Mouse (Mus musculus) midbrain, embryonic 10.5 days (tissue): ENCODE results near the gene Ccl11. TPM values are rescaled to one million over a fixed set of nuclear protein-coding genes. Genes with fewer than 3 reads are reported as not detected.

ENCODE experiments used
- DNase-seq: peaks from one replicate; pipeline ENCODE4 v3.0.0-alpha.2; 2017; ENCODE audit warnings: low spot score
- H3K27ac ChIP-seq: fragments of 300-500 bp; sonication (generic); replicated peaks from 2 replicates; pipeline ENCODE4 v1.5.1; 2016; ENCODE audit warnings: mild to moderate bottlenecking
- H3K27me3 ChIP-seq: fragments of 300-500 bp; sonication (generic); 2 replicates; pipeline ENCODE4 v1.6.1; 2016; ENCODE audit warnings: low read depth, mild to moderate bottlenecking; ENCODE audit not compliant: poor library complexity, severe bottlenecking
- H3K36me3 ChIP-seq: fragments of 300-500 bp; sonication (generic); 2 replicates; pipeline ENCODE4 v1.6.1; 2016; ENCODE audit warnings: mild to moderate bottlenecking, moderate library complexity
- H3K4me1 ChIP-seq: fragments of 300-500 bp; sonication (generic); 2 replicates; pipeline ENCODE4 v1.6.1; 2016
- H3K4me3 ChIP-seq: fragments of 300-500 bp; sonication (generic); 2 replicates; pipeline ENCODE4 v1.5.1; 2016; ENCODE audit warnings: mild to moderate bottlenecking, moderate library complexity
- H3K9me3 ChIP-seq: fragments of 300-500 bp; sonication (generic); replicated peaks from 2 replicates; pipeline ENCODE4 v1.6.1; 2016; ENCODE audit warnings: mild to moderate bottlenecking
- WGBS: fragments of 180-500 bp; shearing (Covaris S2); methylation state at CpG from one replicate; pipeline ENCODE4 v1.1.7; 2016; 5-methylcytosine and 5-hydroxymethylcytosine counted together
- polyA plus RNA-seq: library from polyadenylated mRNA; unstranded; fragments of >200 nt; fragmentation: Nextera tagmentation; extraction: Ambion mirVana; gene quantifications from 2 replicates; pipeline ENCODE4 v1.2.1, GENCODE M21; 2016

Ccl11 gene
- not detected in 2 replicates for polyA plus RNA-seq

DNA sequence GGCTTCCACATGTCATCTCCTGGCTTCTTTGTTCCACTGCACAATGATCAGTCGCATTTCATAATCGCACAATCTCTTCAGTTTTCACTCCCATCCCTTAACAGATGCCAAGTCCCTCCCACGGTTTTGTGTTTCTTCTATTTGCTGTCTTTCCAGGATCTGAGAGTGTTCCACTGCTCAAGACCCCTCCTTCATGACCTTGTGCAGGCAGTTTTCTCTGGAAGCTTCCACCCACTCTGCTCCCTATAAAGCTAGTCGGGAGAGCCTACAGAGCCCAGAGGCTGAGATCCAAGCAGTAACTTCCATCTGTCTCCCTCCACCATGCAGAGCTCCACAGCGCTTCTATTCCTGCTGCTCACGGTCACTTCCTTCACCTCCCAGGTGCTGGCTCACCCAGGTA is at the start of gene Ccl11:
Ccl11 (plus strand) TSS at position 178 of the 400 bp plus-strand sequence.
- Histone ChIP-seq H3K9me3 (no peaks in the 10 kb centered on the region), H3K27ac (no peak within 1 kb of the TSS), H3K27me3 (no peaks in the 10 kb centered on the region), H3K36me3 (no peaks in the 10 kb centered on the region), H3K4me3 (no peak within 1 kb of the TSS), H3K4me1 (no peaks in the 10 kb centered on the region)
- 92% methylated on average over 6 of the region's 6 CpGs for WGBS
- no peak for DNase-seq

DNA sequence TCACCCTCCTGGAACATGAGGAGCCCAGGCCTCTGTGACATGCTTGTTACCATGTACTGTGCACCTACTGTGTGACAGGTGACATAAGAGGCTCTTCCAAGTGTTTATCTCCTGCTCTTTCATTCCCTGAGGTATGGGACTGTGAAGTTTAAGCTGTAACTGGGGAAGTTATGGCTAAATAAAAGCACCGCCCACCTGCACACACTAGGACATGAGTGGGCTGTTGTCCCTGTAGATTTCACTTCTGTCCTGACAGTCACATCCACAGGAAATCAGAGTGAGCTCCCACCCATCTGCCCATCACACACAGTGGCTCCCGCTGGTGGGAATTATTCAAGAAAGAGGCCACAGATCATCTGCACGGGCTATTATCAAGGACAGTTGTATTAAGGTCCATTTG is 47.5 kb upstream of the Ccl11 start:
- H3K4me3 ChIP-seq = no peak overlapping the region
- whole genome bisulfite sequencing = 89% methylated on average over 3 of the region's 3 CpGs

DNA sequence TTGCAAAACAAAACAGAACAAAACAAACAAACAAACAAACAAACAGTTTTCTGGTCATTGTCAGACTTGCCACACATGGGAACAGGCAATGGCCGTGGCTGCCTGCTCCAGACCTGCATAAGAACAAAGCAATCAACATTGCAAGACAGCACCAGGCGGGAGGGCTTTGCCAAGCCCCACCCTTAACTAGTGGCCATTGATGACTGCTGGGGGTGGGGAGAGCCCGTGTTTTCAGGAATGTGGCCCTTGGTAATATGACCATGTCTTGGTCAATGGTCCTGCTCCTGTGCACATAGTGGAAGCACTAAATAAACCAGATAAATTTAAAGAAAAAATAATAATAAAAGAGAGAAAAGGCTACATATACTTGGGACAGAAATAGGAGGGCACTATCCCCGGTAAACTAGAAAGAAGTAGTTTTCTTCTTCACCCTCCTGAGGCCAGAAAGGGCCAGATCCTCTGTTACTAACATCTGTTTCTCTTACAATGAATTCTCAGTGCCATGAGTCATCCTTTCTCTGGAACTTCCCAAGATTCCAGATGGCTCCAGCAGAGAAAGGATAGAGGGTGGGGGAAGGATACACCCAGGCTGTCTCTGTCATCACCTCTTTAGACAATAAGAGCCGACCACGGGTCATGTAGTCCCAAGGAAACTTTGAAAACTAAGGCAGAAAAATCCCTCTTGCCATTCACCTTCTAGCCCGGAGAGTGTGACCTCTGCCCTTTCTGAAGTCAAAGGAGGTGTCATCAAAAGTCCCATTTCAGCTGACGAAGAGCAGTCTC is 46.0 kb upstream of the Ccl11 start:
- no peaks in the 10 kb centered on the region for H3K27me3 ChIP-seq
- H3K4me1 ChIP-seq = peaks cover 7% of the 10 kb centered on the region; the same call in 1 of the 2 replicates
- no peak for DNase-seq
- no peak overlapping the region for H3K4me3 ChIP-seq
- H3K36me3 ChIP-seq = no peaks in the 10 kb centered on the region
- H3K9me3 ChIP-seq = no peaks in the 10 kb centered on the region
- H3K27ac ChIP-seq = no peak overlapping the region
- 74% methylated on average over 8 of the region's 8 CpGs for WGBS

More for the DNA sequence above, 47.5 kb upstream of the Ccl11 start:
- DNase-seq = no peak
- no peaks in the 10 kb centered on the region for H3K9me3 ChIP-seq
- no peaks in the 10 kb centered on the region for H3K36me3 ChIP-seq
- peaks cover 7% of the 10 kb centered on the region; the same call in 1 of the 2 replicates for H3K4me1 ChIP-seq
- no peak overlapping the region for H3K27ac ChIP-seq
- no peaks in the 10 kb centered on the region for H3K27me3 ChIP-seq

DNA sequence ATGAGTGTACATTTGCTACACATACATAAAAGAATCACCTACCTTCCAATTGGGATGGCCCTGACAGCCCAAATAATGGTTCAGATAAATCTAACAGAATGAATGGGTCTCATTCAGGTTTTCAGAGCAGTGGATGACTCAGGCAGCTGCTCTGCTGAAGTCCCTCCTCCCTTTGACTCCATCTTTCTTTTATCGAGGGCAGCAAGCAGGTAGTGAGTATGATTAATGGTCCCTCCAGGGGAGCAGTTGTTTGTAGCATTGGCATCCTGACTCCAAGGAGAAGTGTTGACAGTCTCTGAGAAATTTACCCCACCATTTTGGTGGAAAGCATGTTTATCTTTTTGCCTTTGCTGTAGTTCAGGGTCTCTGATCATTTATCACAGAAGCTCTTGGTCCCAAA is 43.9 kb upstream of the Ccl11 start:
- WGBS = 89% methylated on average over 1 of the region's 1 CpGs

DNA sequence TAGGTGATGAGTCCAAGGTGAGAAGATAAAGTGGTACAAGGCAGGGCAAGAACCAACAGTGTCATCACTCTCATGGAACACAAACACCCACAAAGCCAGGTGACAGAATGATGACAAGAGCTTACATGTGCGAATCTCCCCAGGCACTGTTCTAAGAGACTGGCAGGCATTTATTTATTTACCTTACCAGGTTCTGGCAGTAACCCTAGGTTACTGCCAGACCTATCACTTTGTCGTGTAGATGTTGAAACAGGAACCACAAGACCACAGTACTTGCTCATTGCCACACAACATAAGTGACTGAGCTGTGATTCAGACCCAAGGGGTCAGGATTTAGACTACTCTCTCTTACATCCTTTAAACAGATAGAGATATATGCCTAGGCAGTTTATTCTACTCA is 42.6 kb upstream of the Ccl11 start:
- DNase-seq = no peak
- WGBS = 80% methylated on average over 2 of the region's 2 CpGs
- no peaks in the 10 kb centered on the region for H3K27me3 ChIP-seq

More for the DNA sequence above, 43.9 kb upstream of the Ccl11 start:
- Histone ChIP-seq H3K27me3 (no peaks in the 10 kb centered on the region), H3K4me1 (0 out of 2 replicates have a peak, but pooled peaks cover 3% of the 10 kb centered on the region), H3K36me3 (no peaks in the 10 kb centered on the region), H3K9me3 (no peaks in the 10 kb centered on the region), H3K4me3 (no peak overlapping the region), H3K27ac (no peak overlapping the region)
- no peak for DNase-seq

DNA sequence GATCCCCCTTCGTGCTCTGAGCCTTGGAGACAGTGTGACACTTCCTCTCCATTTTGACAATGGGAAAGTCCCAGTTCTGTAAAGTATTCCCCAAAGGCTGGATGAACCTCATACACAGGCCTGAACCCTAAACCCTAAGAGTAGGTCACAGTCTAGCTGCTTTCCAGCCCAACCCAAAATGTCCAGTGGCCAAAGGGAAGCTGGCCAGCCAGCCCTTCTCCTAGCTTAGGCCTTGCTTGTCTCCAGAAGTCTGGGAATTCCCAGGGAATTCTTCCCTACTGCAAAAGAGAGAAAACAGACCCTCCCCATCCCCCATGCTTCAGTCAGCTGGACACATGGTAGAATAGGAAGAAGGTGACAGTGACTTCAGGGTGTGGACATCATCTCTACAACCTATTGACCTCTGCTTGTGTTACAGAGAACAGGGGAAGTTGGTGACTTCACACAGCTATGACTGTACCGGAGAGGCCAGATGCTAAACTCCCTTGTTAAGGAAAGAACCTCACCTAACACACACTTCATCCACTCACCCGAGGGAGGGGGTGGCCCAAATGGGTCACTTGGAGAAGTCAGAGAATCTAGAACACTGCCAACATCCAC is 41.3 kb upstream of the Ccl11 start:
- WGBS = 86% methylated on average over 3 of the region's 3 CpGs

More for the DNA sequence above, 42.6 kb upstream of the Ccl11 start:
- Histone ChIP-seq H3K4me1 (0 out of 2 replicates have a peak, but pooled peaks cover 3% of the 10 kb centered on the region), H3K4me3 (no peak overlapping the region), H3K9me3 (no peaks in the 10 kb centered on the region), H3K36me3 (no peaks in the 10 kb centered on the region), H3K27ac (no peak overlapping the region)

DNA sequence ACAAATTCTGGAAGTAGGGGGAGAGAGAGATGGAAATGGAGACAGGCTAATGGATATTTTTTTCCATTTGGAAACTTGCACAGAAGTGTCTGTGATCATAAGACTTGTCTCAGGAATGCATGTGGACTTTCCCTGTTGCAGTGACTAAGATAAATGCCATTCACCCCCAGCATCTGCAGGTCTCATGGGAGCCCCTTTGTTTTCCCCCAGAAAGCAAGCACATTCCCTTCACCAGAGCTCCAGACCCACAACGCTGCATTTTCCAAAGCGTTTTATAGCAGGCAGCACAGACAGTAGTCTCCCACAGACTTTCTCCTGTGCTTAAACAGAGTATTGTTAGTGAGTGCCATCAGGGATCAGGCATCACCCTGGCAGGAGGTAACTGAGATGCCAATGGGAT is 38.2 kb upstream of the Ccl11 start:
- Histone ChIP-seq H3K9me3 (no peaks in the 10 kb centered on the region), H3K27me3 (no peaks in the 10 kb centered on the region), H3K27ac (no peak overlapping the region), H3K36me3 (no peaks in the 10 kb centered on the region), H3K4me3 (no peak overlapping the region), H3K4me1 (no peaks in the 10 kb centered on the region)
- DNase-seq = no peak
- 62% methylated on average over 2 of the region's 2 CpGs for WGBS

More for the DNA sequence above, 41.3 kb upstream of the Ccl11 start:
- no peaks in the 10 kb centered on the region for H3K36me3 ChIP-seq
- no peaks in the 10 kb centered on the region for H3K9me3 ChIP-seq
- DNase-seq = no peak
- no peak overlapping the region for H3K27ac ChIP-seq
- H3K27me3 ChIP-seq = no peaks in the 10 kb centered on the region
- H3K4me3 ChIP-seq = no peak overlapping the region
- 0 out of 2 replicates have a peak, but pooled peaks cover 2% of the 10 kb centered on the region for H3K4me1 ChIP-seq

DNA sequence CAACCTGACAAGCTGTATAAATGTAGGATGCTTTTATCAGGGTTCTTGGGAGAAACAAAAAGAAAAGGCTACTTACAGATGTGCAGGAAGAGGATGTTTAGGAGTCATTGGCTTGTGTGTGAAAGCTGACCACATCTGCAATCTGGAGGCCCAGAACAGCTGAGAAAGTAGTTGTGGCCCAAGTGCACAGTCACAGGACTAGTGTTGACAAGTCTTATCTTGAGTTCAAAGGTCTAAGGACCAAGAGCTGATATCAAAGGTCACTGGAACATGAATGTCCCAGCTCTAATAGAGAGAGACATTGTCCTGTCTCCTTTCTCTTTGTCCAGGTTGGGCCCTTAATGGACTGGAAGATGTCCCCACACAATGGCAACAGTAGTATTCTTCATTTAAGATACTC is 37.8 kb upstream of the Ccl11 start:
- no peaks in the 10 kb centered on the region for H3K27me3 ChIP-seq
- no peaks in the 10 kb centered on the region for H3K9me3 ChIP-seq
- no peaks in the 10 kb centered on the region for H3K4me1 ChIP-seq
- H3K4me3 ChIP-seq = no peak overlapping the region
- no peaks in the 10 kb centered on the region for H3K36me3 ChIP-seq
- no peak overlapping the region for H3K27ac ChIP-seq
- DNase-seq = no peak

DNA sequence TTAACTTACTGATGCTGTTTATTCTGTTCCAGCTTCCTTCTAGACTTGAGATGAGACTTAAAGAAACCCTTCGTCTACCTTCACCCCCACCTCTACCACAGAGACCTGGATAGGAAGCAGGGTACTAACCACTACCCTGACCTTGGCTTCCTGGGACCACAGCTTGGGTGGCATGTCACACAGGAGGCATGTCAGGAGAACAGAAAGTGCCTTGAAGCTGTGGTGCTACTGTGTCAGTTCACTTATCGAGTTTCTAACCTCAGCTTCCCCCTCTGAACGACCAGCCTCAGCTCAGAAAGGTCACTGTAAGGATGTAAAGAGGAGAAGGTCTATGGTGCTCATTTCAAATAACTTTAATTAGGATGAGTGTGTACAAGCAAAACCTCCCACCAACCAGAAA is 36.2 kb upstream of the Ccl11 start:
- no peaks in the 10 kb centered on the region for H3K27me3 ChIP-seq
- no peak overlapping the region for H3K27ac ChIP-seq
- H3K4me1 ChIP-seq = no peaks in the 10 kb centered on the region
- H3K9me3 ChIP-seq = no peaks in the 10 kb centered on the region
- no peak overlapping the region for H3K4me3 ChIP-seq
- 78% methylated on average over 3 of the region's 3 CpGs for WGBS
- DNase-seq = no peak
- H3K36me3 ChIP-seq = no peaks in the 10 kb centered on the region

DNA sequence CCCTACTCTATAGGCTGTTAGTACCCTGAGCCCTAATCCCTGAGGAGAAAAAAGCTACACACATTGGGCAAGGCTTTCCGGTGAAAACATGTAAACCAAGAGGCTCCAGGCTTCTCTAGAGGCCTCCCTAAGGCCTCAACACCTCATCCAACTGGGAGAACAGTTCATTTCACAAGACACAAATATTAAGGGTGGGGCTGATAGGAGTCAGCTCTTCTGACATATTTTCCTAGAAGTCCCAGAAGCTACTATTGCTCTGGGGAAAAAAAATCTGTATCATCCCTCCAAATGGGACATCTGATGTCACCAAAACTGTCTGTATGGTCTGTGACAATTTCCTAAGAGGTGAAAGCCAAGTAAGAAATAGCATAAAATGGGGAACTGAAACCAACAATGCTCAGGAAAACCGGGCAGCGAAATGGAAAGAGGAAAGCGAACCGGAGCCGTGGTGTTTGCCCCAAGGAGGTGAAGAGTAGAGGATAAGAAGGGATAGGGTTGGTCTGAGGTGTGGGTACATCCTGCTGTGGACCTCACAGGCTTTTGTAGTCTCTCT is 35.0 kb upstream of the Ccl11 start:
- DNase-seq = no peak
- Histone ChIP-seq H3K9me3 (no peaks in the 10 kb centered on the region), H3K36me3 (no peaks in the 10 kb centered on the region), H3K27me3 (no peaks in the 10 kb centered on the region), H3K4me3 (no peak overlapping the region), H3K27ac (no peak overlapping the region), H3K4me1 (no peaks in the 10 kb centered on the region)
- WGBS = 92% methylated on average over 6 of the region's 6 CpGs

DNA sequence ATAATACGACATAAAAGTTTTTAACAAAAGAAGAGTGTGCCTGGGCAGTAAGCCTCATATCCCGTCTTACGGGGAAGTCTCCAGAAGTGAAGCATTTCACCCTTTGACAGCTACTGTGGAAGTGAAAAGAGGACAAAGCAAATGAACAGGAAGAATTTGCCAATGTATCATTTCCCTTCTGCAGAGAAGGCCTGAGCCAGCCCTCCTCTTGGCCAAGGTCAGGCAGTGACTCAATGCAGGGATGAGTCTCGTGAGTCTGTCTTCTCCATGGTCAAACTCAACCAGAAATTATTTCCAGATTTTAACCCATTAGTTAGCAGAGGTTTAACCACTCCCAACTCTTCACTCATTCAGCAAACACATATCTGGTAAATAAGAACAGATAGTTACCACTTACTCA is 33.9 kb upstream of the Ccl11 start:
- DNase-seq = no peak
- Histone ChIP-seq H3K27ac (no peak overlapping the region), H3K9me3 (no peaks in the 10 kb centered on the region), H3K27me3 (no peaks in the 10 kb centered on the region), H3K4me1 (no peaks in the 10 kb centered on the region), H3K4me3 (no peak overlapping the region), H3K36me3 (no peaks in the 10 kb centered on the region)
- WGBS = 89% methylated on average over 4 of the region's 4 CpGs

DNA sequence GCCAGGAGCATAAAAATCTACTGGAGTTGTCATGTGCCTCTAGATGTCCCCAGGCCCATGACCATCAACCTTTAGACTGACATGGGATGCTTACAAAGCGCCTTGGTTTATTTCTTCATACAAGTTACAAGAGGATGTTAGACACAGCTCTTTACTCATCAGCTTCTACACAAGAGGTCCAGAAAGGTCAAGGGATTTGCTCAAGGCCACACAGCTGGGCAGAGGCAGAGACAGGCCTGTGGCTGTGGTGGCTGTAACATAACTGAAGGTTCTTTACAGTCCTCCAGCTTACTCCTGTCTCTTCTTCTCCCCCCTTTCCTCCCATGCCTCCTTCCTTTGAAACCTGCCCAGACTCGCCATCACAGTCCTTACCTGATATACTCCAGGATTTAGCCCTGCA is 27.5 kb upstream of the Ccl11 start:
- 84% methylated on average over 2 of the region's 2 CpGs for WGBS
- DNase-seq = no peak

DNA sequence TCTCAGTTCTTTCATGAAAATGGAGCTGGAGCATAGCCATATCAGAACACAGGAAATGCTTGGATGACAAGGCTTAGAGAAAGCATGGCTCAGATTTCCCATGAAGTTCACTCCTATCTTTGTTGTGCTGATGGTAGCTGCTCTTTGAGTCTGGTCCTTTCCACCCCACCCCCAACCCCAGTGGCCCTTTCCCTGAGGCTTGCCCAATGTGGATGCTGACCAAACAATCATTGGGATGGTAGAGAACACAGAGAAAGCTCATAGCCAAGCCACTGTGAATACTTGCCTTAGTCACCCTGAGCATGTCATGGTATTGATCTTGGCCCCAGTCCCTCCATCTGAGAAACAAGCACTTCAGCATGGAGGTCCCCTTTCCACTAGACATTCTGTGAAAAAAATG is 25.5 kb upstream of the Ccl11 start:
- Histone ChIP-seq H3K27ac (no peak overlapping the region), H3K4me1 (0 out of 2 replicates have a peak, but pooled peaks cover 6% of the 10 kb centered on the region), H3K36me3 (no peaks in the 10 kb centered on the region), H3K27me3 (no peaks in the 10 kb centered on the region), H3K4me3 (no peak overlapping the region), H3K9me3 (no peaks in the 10 kb centered on the region)
- no peak for DNase-seq

More for the DNA sequence above, 27.5 kb upstream of the Ccl11 start:
- Histone ChIP-seq H3K4me3 (no peak overlapping the region), H3K27me3 (no peaks in the 10 kb centered on the region), H3K36me3 (no peaks in the 10 kb centered on the region), H3K9me3 (no peaks in the 10 kb centered on the region), H3K4me1 (0 out of 2 replicates have a peak, but pooled peaks cover 6% of the 10 kb centered on the region), H3K27ac (no peak overlapping the region)
